Mouse (Mus musculus) layer of hippocampus, adult 9-10 months (tissue): ENCODE data around the gene Psmb3.
A peak's percentile ranks its signal among the peaks of the same experiment; 100 is the strongest.

Source experiments
- DNase-seq: peaks from one replicate; pipeline ENCODE4 v3.0.0; 2022; ENCODE audit warnings: low spot score

Psmb3 gene

GRCm38 (mm10) chr11:97668160-97668559, 35.0 kb upstream of the Psmb3 start:
- DNase-seq: no peak

- DNase-seq: no peak
Measured at GRCm38 (mm10) chr11:97669268-97669667, 33.9 kb upstream of the Psmb3 start.

- DNase-seq: no peak
Measured at GRCm38 (mm10) chr11:97669829-97670228, 33.4 kb upstream of the Psmb3 start.

- no peak for DNase-seq
Measured at GRCm38 (mm10) chr11:97670234-97671176, 32.7 kb upstream of the Psmb3 start.

- no peak for DNase-seq
Measured at GRCm38 (mm10) chr11:97671177-97671527, 32.0 kb upstream of the Psmb3 start.

GRCm38 (mm10) chr11:97673148-97673547, 30.1 kb upstream of the Psmb3 start:
- DNase-seq: no peak

- DNase-seq: no peak
Measured at GRCm38 (mm10) chr11:97676050-97676754, 27.0 kb upstream of the Psmb3 start.

GRCm38 (mm10) chr11:97677381-97677780, 25.8 kb upstream of the Psmb3 start:
- no peak for DNase-seq

- no peak for DNase-seq
Measured at GRCm38 (mm10) chr11:97677842-97678241, 25.4 kb upstream of the Psmb3 start.

GRCm38 (mm10) chr11:97678301-97678700, 24.9 kb upstream of the Psmb3 start:
- no peak for DNase-seq

- no peak for DNase-seq
Measured at GRCm38 (mm10) chr11:97680430-97680829, 22.8 kb upstream of the Psmb3 start.

- no peak for DNase-seq
Measured at GRCm38 (mm10) chr11:97682504-97683055, 20.6 kb upstream of the Psmb3 start.

- no peak for DNase-seq
Measured at GRCm38 (mm10) chr11:97684063-97684680, 19.0 kb upstream of the Psmb3 start.

GRCm38 (mm10) chr11:97684766-97685165, 18.4 kb upstream of the Psmb3 start:
- DNase-seq: no peak

- DNase-seq: peak; percentile 48
Measured at GRCm38 (mm10) chr11:97685613-97686321, 17.4 kb upstream of the Psmb3 start, which contains the start of gene Cisd3. Gene Cisd3 (plus strand): TSS chr11:97685826.

- no peak for DNase-seq
Measured at GRCm38 (mm10) chr11:97686322-97686908, 16.8 kb upstream of the Psmb3 start.

GRCm38 (mm10) chr11:97687061-97687460, 16.1 kb upstream of the Psmb3 start:
- no peak for DNase-seq

GRCm38 (mm10) chr11:97689861-97690260, 13.3 kb upstream of the Psmb3 start:
- no peak for DNase-seq

GRCm38 (mm10) chr11:97694435-97694834, 8.8 kb upstream of the Psmb3 start:
- DNase-seq: no peak

GRCm38 (mm10) chr11:97694921-97695711, 8.1 kb upstream of the Psmb3 start:
- DNase-seq: no peak
